Mouse (Mus musculus) neural tube, embryonic 15.5 days (tissue): ENCODE measurements at regions not wholly inside any gene's neighbourhood (a gene's known extent, or its start where the extent isn't known, plus 50 kb on each side); places are given as distances from the start of the nearest gene placed in this dataset.

ENCODE experiments used
- ATAC-seq: fragments of 200-750 bp; cut with Nextera tagmentation; 2 replicates; pipeline ENCODE4 v1.8.0; 2017; ENCODE audit warnings: mild to moderate bottlenecking, moderate TSS enrichment, moderate library complexity; ENCODE audit not compliant: low FRiP score
- H3K27ac ChIP-seq: fragments of 300-500 bp; sonication (generic); replicated peaks from 2 replicates; pipeline ENCODE4 v1.5.1; 2015; ENCODE audit warnings: mild to moderate bottlenecking, inconsistent platforms
- H3K27me3 ChIP-seq: fragments of 300-500 bp; sonication (generic); replicated peaks from 2 replicates; pipeline ENCODE4 v1.6.1; 2015; ENCODE audit warnings: inconsistent platforms
- H3K36me3 ChIP-seq: fragments of 300-500 bp; sonication (generic); 2 replicates; pipeline ENCODE4 v1.6.1; 2015; ENCODE audit warnings: inconsistent platforms
- H3K4me1 ChIP-seq: fragments of 300-500 bp; sonication (generic); 2 replicates; pipeline ENCODE4 v1.6.1; 2015; ENCODE audit warnings: inconsistent platforms
- H3K4me2 ChIP-seq: fragments of 300-500 bp; sonication (generic); 2 replicates; pipeline ENCODE4 v1.6.1; 2015; ENCODE audit warnings: inconsistent platforms, mild to moderate bottlenecking, moderate library complexity
- H3K4me3 ChIP-seq: fragments of 300-500 bp; sonication (generic); replicated peaks from 2 replicates; pipeline ENCODE4 v1.5.1; 2015; ENCODE audit warnings: mild to moderate bottlenecking, inconsistent platforms
- H3K9ac ChIP-seq: fragments of 300-500 bp; sonication (generic); replicated peaks from 2 replicates; pipeline ENCODE4 v1.6.1; 2015; ENCODE audit warnings: mild to moderate bottlenecking, inconsistent platforms
- H3K9me3 ChIP-seq: fragments of 300-500 bp; sonication (generic); replicated peaks from 2 replicates; pipeline ENCODE4 v1.6.1; 2016; ENCODE audit warnings: inconsistent platforms
- WGBS: fragments of 180-500 bp; shearing (Covaris S2); methylation state at CpG from one replicate; pipeline ENCODE4 v1.1.7; 2015; ENCODE audit warnings: mixed read lengths; 5-methylcytosine and 5-hydroxymethylcytosine counted together

- Histone ChIP-seq H3K4me2 (no peak overlapping the region), H3K27ac (no peak overlapping the region), H3K4me3 (no peak overlapping the region), H3K9ac (no peak overlapping the region), H3K9me3 (no peaks in the 10 kb centered on the region), H3K4me1 (no peaks in the 10 kb centered on the region), H3K27me3 (no peaks in the 10 kb centered on the region), H3K36me3 (no peaks in the 10 kb centered on the region)
- WGBS, result 66% methylated on average over 4 of the region's 4 CpGs
- ATAC-seq, result no peak
Measured at GRCm38 (mm10) chr13:99625196-99625595, 108.9 kb upstream of the Map1b start.

GRCm38 (mm10) chr13:99618332-99618731, 102.0 kb upstream of the Map1b start:
- no peak for ATAC-seq
- H3K4me1 ChIP-seq, result peaks cover 5% of the 10 kb centered on the region
- H3K27me3 ChIP-seq, result no peaks in the 10 kb centered on the region
- WGBS, result 63% methylated on average over 9 of the region's 9 CpGs
- no peak overlapping the region for H3K9ac ChIP-seq
- no peaks in the 10 kb centered on the region for H3K9me3 ChIP-seq
- no peak overlapping the region for H3K27ac ChIP-seq
- no peak overlapping the region for H3K4me3 ChIP-seq
- no peaks in the 10 kb centered on the region for H3K36me3 ChIP-seq
- no peak overlapping the region for H3K4me2 ChIP-seq

- Histone ChIP-seq H3K27me3 (no peaks in the 10 kb centered on the region), H3K36me3 (no peaks in the 10 kb centered on the region), H3K4me3 (no peak overlapping the region), H3K27ac (no peak overlapping the region), H3K9ac (no peak overlapping the region), H3K4me1 (peaks cover 5% of the 10 kb centered on the region), H3K9me3 (no peaks in the 10 kb centered on the region), H3K4me2 (no peak overlapping the region)
- no peak for ATAC-seq
- 29% methylated on average over 5 of the region's 5 CpGs for WGBS
Measured at GRCm38 (mm10) chr13:99617457-99617856, 101.1 kb upstream of the Map1b start.

- Histone ChIP-seq H3K9me3 (no peaks in the 10 kb centered on the region), H3K27ac (no peak overlapping the region), H3K36me3 (no peaks in the 10 kb centered on the region), H3K4me3 (no peak overlapping the region), H3K9ac (no peak overlapping the region), H3K4me2 (no peak overlapping the region), H3K27me3 (no peaks in the 10 kb centered on the region), H3K4me1 (peaks cover 17% of the 10 kb centered on the region)
- ATAC-seq, result no peak
- WGBS, result 84% methylated on average over 18 of the region's 18 CpGs
Measured at GRCm38 (mm10) chr13:99611715-99612494, 95.6 kb upstream of the Map1b start.

GRCm38 (mm10) chr13:99610498-99610897, 94.2 kb upstream of the Map1b start:
- peaks cover 17% of the 10 kb centered on the region for H3K4me1 ChIP-seq
- no peak for ATAC-seq
- 71% methylated on average over 5 of the region's 5 CpGs for WGBS
- H3K4me2 ChIP-seq, result no peak overlapping the region
- no peak overlapping the region for H3K9ac ChIP-seq
- H3K36me3 ChIP-seq, result no peaks in the 10 kb centered on the region
- no peaks in the 10 kb centered on the region for H3K27me3 ChIP-seq
- no peak overlapping the region for H3K27ac ChIP-seq
- no peak overlapping the region for H3K4me3 ChIP-seq
- H3K9me3 ChIP-seq, result no peaks in the 10 kb centered on the region

- Histone ChIP-seq H3K27me3 (no peaks in the 10 kb centered on the region), H3K27ac (peak overlapping the region; percentile 49; the same call in 1 of the 2 replicates), H3K4me3 (no peak overlapping the region), H3K9ac (no peak overlapping the region), H3K36me3 (no peaks in the 10 kb centered on the region), H3K9me3 (no peaks in the 10 kb centered on the region), H3K4me1 (peaks cover 17% of the 10 kb centered on the region), H3K4me2 (peak overlapping the region; percentile 20; the same call in 1 of the 2 replicates)
- peak; percentile 57 for ATAC-seq
- 20% methylated on average over 9 of the region's 9 CpGs for WGBS
Measured at GRCm38 (mm10) chr13:99609151-99610146, 93.1 kb upstream of the Map1b start.

- peaks cover 17% of the 10 kb centered on the region for H3K4me1 ChIP-seq
- no peaks in the 10 kb centered on the region for H3K36me3 ChIP-seq
- no peak overlapping the region for H3K9ac ChIP-seq
- ATAC-seq, result no peak
- WGBS, result 56% methylated on average over 5 of the region's 5 CpGs
- no peak overlapping the region for H3K4me3 ChIP-seq
- no peak overlapping the region for H3K4me2 ChIP-seq
- no peaks in the 10 kb centered on the region for H3K9me3 ChIP-seq
- H3K27me3 ChIP-seq, result no peaks in the 10 kb centered on the region
- H3K27ac ChIP-seq, result no peak overlapping the region
Measured at GRCm38 (mm10) chr13:99608591-99608990, 92.3 kb upstream of the Map1b start.

GRCm38 (mm10) chr13:99607208-99607607, 90.9 kb upstream of the Map1b start:
- peaks cover 17% of the 10 kb centered on the region for H3K4me1 ChIP-seq
- no peak overlapping the region for H3K27ac ChIP-seq
- H3K4me3 ChIP-seq, result no peak overlapping the region
- H3K4me2 ChIP-seq, result no peak overlapping the region
- H3K36me3 ChIP-seq, result no peaks in the 10 kb centered on the region
- no peaks in the 10 kb centered on the region for H3K27me3 ChIP-seq
- no peaks in the 10 kb centered on the region for H3K9me3 ChIP-seq
- WGBS, result 94% methylated on average over 6 of the region's 6 CpGs
- no peak for ATAC-seq
- no peak overlapping the region for H3K9ac ChIP-seq

- Histone ChIP-seq H3K9ac (no peak overlapping the region), H3K27me3 (no peaks in the 10 kb centered on the region), H3K4me3 (no peak overlapping the region), H3K36me3 (no peaks in the 10 kb centered on the region), H3K27ac (no peak overlapping the region), H3K4me2 (no peak overlapping the region), H3K9me3 (no peaks in the 10 kb centered on the region), H3K4me1 (peaks cover 17% of the 10 kb centered on the region)
- WGBS, result 83% methylated on average over 1 of the region's 1 CpGs
- ATAC-seq, result no peak
Measured at GRCm38 (mm10) chr13:99606606-99606990, 90.3 kb upstream of the Map1b start.

GRCm38 (mm10) chr13:99605866-99606605, 89.7 kb upstream of the Map1b start:
- peaks cover 17% of the 10 kb centered on the region for H3K4me1 ChIP-seq
- WGBS, result 85% methylated on average over 2 of the region's 2 CpGs

GRCm38 (mm10) chr13:99597891-99598290, 81.6 kb upstream of the Map1b start:
- H3K36me3 ChIP-seq, result no peaks in the 10 kb centered on the region
- ATAC-seq, result no peak
- no peak overlapping the region for H3K4me3 ChIP-seq
- H3K4me1 ChIP-seq, result peaks cover 18% of the 10 kb centered on the region
- no peaks in the 10 kb centered on the region for H3K27me3 ChIP-seq
- no peak overlapping the region for H3K27ac ChIP-seq
- WGBS, result 59% methylated on average over 2 of the region's 2 CpGs
- no peaks in the 10 kb centered on the region for H3K9me3 ChIP-seq
- H3K4me2 ChIP-seq, result no peak overlapping the region
- no peak overlapping the region for H3K9ac ChIP-seq

More at GRCm38 (mm10) chr13:99605866-99606605, 89.7 kb upstream of the Map1b start:
- Histone ChIP-seq H3K27me3 (no peaks in the 10 kb centered on the region), H3K27ac (no peak overlapping the region), H3K9ac (no peak overlapping the region), H3K4me3 (no peak overlapping the region), H3K36me3 (no peaks in the 10 kb centered on the region), H3K4me2 (no peak overlapping the region), H3K9me3 (no peaks in the 10 kb centered on the region)
- ATAC-seq, result no peak
